Mouse (Mus musculus): ENCODE measurements at regions not wholly inside any gene's neighbourhood (a gene's known extent, or its start where the extent isn't known, plus 50 kb on each side); places are given as distances from the start of the nearest gene placed in this dataset.

DNA sequence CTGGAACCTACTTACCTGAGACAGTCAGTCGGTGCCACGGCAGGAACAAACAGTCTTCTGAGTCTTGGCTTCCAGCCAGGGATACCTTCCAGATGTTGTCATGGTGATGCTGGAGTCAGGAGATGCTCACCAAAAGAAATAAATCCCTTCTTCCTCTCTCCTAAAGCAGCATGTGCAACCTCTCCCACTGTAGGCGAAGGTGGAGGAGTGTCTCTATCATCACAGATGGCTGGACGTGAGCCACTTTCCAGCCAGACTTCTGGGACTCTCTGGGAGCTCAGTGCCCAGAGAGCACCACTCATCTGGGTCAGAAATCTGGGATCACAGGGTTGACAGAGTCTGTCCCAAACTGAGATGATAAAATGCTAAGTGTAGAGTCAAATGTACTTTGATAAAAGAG lies 184.8 kb upstream of the Gjb5 start:
- TF ChIP-seq CTCF (conservative IDR thresholded peaks at IDR 0.05 in 1 of 2, IDR thresholded peaks at IDR 0.05 in 1 of 2; ENCODE audit: low read depth in 2 of 2, low read length in 2 of 2), result no peak
- no peak for TF ChIP-seq SIN3A (IDR thresholded peaks at IDR 0.05; ENCODE audit: low read length)
- TF ChIP-seq ETS1 (conservative IDR thresholded peaks at IDR 0.05; ENCODE audit: low read depth, low read length), result no peak
- TF ChIP-seq ZC3H11A (IDR thresholded peaks at IDR 0.05; ENCODE audit: low read depth, low read length), result no peak
- no peak for TF ChIP-seq ZKSCAN1 (IDR thresholded peaks at IDR 0.05; ENCODE audit: borderline replicate concordance, low read depth, low read length)
- no peak for TF ChIP-seq NRF1 (IDR thresholded peaks at IDR 0.05; ENCODE audit: low read depth, low read length)
- TF ChIP-seq USF1 (IDR thresholded peaks at IDR 0.05; ENCODE audit: low read depth, low read length), result no peak
- no peak for TF ChIP-seq CHD1 (IDR thresholded peaks at IDR 0.05; ENCODE audit: low read depth, low read length)
- TF ChIP-seq GABPA (IDR thresholded peaks at IDR 0.05; ENCODE audit: insufficient replicate concordance, low read depth, low read length), result no peak
- no peak for TF ChIP-seq TBP (conservative IDR thresholded peaks at IDR 0.05; ENCODE audit: low read depth, low read length)
- TF ChIP-seq ELF1 (IDR thresholded peaks at IDR 0.05; ENCODE audit: low read depth, low read length), result no peak
- TF ChIP-seq MAZ (IDR thresholded peaks at IDR 0.05; ENCODE audit: low read depth, low read length), result no peak
- no peak for TF ChIP-seq POLR2A (IDR thresholded peaks at IDR 0.05; ENCODE audit: low read depth, low read length)

Data from CH12.LX (cell line).